Mouse (Mus musculus): ENCODE results near the gene Il31ra.

GRCm38 (mm10) chr13:112503846-112504245 is 90.3 kb downstream of the Il31ra start:
- no peak for TF ChIP-seq CTCF (IDR thresholded peaks at IDR 0.05; ENCODE audit: control insufficient read depth, insufficient read depth, insufficient replicate concordance, low read depth, low read length)
- no peak for TF ChIP-seq POLR2A (IDR thresholded peaks at IDR 0.05; ENCODE audit: control insufficient read depth, low read depth, low read length)
